Mouse (Mus musculus) adipocyte (in vitro differentiated cells): ENCODE measurements at regions not wholly inside any gene's neighbourhood (a gene's known extent, or its start where the extent isn't known, plus 50 kb on each side); places are given as distances from the start of the nearest gene placed in this dataset.

Source experiments
- DNase-seq: peaks from one replicate; pipeline ENCODE4 v3.0.0-alpha.2; 2016; ENCODE audit warnings: low spot score

GRCm38 (mm10) chr5:76413886-76414285, 50.3 kb upstream of the Nmu start:
- DNase-seq, result peak; percentile 69

GRCm38 (mm10) chr5:76416256-76416655, 52.7 kb upstream of the Nmu start:
- DNase-seq, result no peak

- peak; percentile 65 for DNase-seq
These were observed 53.5 kb upstream of the Nmu start for GRCm38 (mm10) chr5:76417137-76417536.

DNA sequence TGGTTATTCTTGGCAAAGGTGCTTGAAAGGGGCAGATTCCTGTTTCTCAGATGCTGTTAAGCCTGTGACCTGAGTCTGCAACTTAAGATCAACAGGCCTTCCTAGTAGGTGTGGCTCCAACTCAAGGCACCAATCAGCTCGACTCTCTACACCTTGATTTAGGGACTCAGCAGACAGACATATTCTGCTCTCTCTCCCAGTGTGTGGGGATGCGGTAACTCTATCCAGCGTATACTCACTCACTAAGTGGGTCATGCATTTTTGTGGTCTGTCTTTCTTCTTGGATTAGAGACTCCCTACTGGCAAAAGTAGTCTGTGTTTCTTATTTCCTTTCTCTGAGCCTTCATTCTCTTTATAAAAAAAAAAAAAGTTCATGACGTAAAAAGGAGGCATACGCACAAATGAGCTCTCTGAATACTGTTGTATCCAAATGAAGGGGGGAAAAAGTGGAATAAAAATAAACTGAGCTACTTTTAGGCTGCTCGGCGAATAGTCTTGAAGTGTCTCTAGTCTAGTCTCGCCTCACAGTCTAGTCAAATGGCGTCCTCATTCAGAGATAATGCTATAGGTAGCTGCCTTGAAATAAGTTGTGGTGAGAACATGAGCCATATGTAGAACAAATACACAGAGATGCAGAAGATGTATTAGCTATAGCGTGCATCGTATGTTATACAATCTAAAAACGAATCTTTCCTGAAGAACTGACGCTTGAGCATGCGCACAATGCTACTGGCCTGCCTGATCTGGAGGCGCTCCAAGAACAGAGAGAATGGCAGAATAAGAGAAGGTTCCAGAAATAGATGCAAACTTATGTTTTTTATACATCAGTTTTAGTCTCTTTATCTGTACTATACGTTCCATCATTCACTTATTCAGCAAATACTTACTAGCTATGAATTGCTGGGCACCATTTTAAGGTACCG, 55.6 kb upstream of the Nmu start:
- no peak for DNase-seq

GRCm38 (mm10) chr5:76419841-76420240, 56.3 kb upstream of the Nmu start:
- DNase-seq, result peak; percentile 48

GRCm38 (mm10) chr5:76420606-76421005, 57.0 kb upstream of the Nmu start:
- no peak for DNase-seq

DNA sequence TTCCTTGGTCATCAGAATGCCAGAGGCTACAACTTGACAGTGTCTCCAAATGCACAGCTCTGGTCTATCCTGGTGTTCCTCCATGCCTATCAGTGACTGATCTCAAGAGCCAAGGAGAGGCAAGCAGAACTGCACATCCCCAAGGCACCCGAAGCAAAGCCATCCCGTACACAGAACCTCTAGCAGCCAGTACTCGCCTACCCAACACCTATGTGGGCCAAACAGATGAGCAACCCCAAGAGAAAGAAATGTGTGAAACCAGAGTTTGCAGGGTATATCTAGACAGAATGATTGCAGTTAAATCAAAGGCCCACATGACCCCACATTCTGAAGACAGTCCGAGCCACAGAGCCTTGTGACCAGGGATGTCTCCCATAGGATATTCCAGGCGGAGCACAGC, 60.0 kb upstream of the Nmu start:
- no peak for DNase-seq

- DNase-seq, result no peak
These were observed 58.2 kb upstream of the Gm7271 start for GRCm38 (mm10) chr5:76425680-76426079.

DNA sequence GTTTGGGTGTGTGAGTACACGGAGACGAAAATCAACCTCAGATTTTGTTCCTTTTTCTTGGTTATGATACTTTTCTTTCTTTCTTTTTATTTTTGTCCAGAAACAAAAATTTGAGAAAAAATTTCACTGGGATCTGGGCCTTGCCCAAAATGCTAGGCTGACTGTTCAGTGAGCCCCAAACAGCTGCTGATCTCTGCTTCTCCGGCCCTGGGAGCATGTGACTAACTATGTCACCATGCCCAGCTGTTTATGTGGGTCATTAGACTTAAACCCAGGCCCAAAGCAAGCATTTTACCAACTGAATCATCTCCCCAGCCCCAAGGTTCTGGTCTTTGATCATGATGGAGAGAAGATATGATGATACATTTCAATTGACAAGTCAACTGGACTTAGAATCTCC, 56.3 kb upstream of the Gm7271 start:
- DNase-seq, result no peak

GRCm38 (mm10) chr5:76429441-76429840, 54.4 kb upstream of the Gm7271 start:
- no peak for DNase-seq

- DNase-seq, result no peak
These were observed 50.2 kb upstream of the Gm7271 start for GRCm38 (mm10) chr5:76433623-76434022.
